ENCODE assay signal across 8 mouse cellular contexts in the genomic region with DNA sequence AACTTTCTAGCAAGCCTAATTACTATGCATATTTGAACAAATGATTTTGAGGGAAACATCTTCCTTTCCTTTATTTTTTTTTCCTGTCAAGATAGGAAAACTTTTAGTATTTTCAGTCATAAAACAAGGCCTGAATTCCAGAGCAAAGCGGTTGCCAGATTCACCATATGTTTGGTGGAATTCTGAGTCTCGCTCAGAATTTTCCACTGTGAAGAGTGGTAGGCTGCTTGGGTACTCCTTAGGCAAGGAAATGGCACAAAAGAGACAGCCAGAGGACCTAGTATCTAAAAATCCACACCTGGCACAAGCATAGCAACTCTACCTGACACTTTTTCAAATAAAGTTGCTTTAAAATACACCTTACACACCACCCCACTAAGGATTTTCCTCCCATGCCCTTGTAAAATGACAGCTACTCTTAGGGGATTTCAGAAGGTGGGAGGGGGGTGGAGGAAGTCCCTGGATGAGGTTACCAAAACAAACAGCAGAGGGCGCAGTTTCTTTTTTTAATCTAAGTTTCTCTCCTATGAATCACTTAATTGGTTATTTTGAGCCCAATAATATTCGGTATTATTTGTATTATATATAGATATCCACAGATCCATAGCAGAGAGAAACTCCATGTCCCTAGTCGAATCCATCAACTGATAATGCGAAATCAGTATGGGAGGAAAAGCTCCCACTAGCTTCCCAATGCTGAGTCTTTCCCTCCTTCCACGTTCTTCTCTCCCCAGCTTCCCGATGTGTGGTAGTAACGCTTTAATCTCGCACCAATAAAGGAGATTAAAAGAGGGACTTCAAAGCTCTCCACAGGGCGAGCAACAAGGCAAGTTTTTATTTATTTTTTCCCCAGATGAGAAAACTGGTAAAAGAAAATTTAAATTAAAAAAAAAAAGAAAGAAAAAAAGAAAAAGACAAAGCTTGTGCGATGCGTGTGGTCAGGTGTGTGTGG. TPM values are rescaled to one million over a fixed set of nuclear protein-coding genes. Genes with fewer than 3 reads are reported as not detected.
DNase-seq lines count a peak whose midpoint lies in the region; ATAC-seq lines count a peak whose summit lies in the region.

No protein-coding gene starts in this region.

- 3% methylated on average over 13 of the region's 13 CpGs for WGBS in heart, embryonic 10.5 days
- 2% methylated on average over 13 of the region's 13 CpGs for WGBS in liver, embryonic 12.5 days (ENCODE audit: insufficient replicate concordance)
- 2% methylated on average over 13 of the region's 13 CpGs for WGBS in neural tube, embryonic 13.5 days

- no peak overlapping the region for H3K9ac ChIP-seq in liver, embryonic 12.5 days
- peak overlapping the region; percentile 87 for H3K9ac ChIP-seq in neural tube, embryonic 13.5 days

- H3K27ac ChIP-seq in heart, embryonic 10.5 days, result no peak overlapping the region
- no peak overlapping the region for H3K27ac ChIP-seq in liver, embryonic 12.5 days
- peak overlapping the region; percentile 77; the same call in 1 of the 2 replicates for H3K27ac ChIP-seq in neural tube, embryonic 13.5 days (replicated peaks)

- DNase-seq in urinary bladder, postnatal 14 days (ENCODE audit: low spot score), result peak; percentile 21
- no peak for DNase-seq in urinary bladder, adult 2 months (ENCODE audit: low spot score)
- peak; percentile 53 to 82 for DNase-seq in cerebellum, postnatal 36 days
- DNase-seq in heart, embryonic 10.5 days (ENCODE audit: low spot score), result no peak
- peak; percentile 61 for DNase-seq in kidney, postnatal 10 days
- DNase-seq in natural killer cell, adult 2 months (ENCODE audit: low spot score in 2 of 2), result no peak

- ATAC-seq in liver, embryonic 12.5 days, result no peak
- peak; percentile 51; the same call in 1 of the 2 replicates for ATAC-seq in neural tube, embryonic 13.5 days (ENCODE audit: low read depth)

- H3K36me3 ChIP-seq in heart, embryonic 10.5 days, result no peaks in the 10 kb centered on the region
- no peaks in the 10 kb centered on the region for H3K36me3 ChIP-seq in liver, embryonic 12.5 days
- H3K36me3 ChIP-seq in neural tube, embryonic 13.5 days, result no peaks in the 10 kb centered on the region

- peak overlapping the region; percentile 75 for H3K4me3 ChIP-seq in heart, embryonic 10.5 days
- H3K4me3 ChIP-seq in liver, embryonic 12.5 days, result peak overlapping the region; percentile 51
- peak overlapping the region; percentile 77 for H3K4me3 ChIP-seq in neural tube, embryonic 13.5 days

- peak overlapping the region; percentile 72 for H3K4me2 ChIP-seq in liver, embryonic 12.5 days
- H3K4me2 ChIP-seq in neural tube, embryonic 13.5 days, result peak overlapping the region; percentile 98

- no peaks in the 10 kb centered on the region for H3K9me3 ChIP-seq in heart, embryonic 10.5 days
- no peaks in the 10 kb centered on the region for H3K9me3 ChIP-seq in liver, embryonic 12.5 days (replicated peaks)
- no peaks in the 10 kb centered on the region for H3K9me3 ChIP-seq in neural tube, embryonic 13.5 days

- peaks cover 21% of the 10 kb centered on the region for H3K27me3 ChIP-seq in heart, embryonic 10.5 days (ENCODE audit: insufficient read depth, poor library complexity, severe bottlenecking)
- H3K27me3 ChIP-seq in liver, embryonic 12.5 days (replicated peaks), result peaks cover 53% of the 10 kb centered on the region
- H3K27me3 ChIP-seq in neural tube, embryonic 13.5 days, result peaks cover 19% of the 10 kb centered on the region

- H3K4me1 ChIP-seq in heart, embryonic 10.5 days, result no peaks in the 10 kb centered on the region
- H3K4me1 ChIP-seq in liver, embryonic 12.5 days, result 0 out of 2 replicates have a peak, but pooled peaks cover 4% of the 10 kb centered on the region
- peaks cover 9% of the 10 kb centered on the region; the same call in 1 of the 2 replicates for H3K4me1 ChIP-seq in neural tube, embryonic 13.5 days (replicated peaks)

RNA-seq across cellular contexts. Expression of a gene that starts 2.2 kb away (rescaled TPM):
- 1.4 and 1.7 TPM in 2 replicates for polyA plus RNA-seq in urinary bladder, adult 2 months (2012; rRNA removed)
- polyA plus RNA-seq in heart, embryonic 10.5 days (2016; fragmentation: Nextera tagmentation; extraction: Ambion mirVana), result 0.43 and 1.9 TPM in 2 replicates
- 0.20 and 0.61 TPM in 2 replicates for polyA plus RNA-seq in liver, embryonic 12.5 days (2016; fragmentation: Nextera tagmentation; extraction: Ambion mirVana)
- 13.7 and 15.6 TPM in 2 replicates for polyA plus RNA-seq in neural tube, embryonic 13.5 days (2015; fragmentation: Nextera tagmentation; extraction: Ambion mirVana)

Comparison
In these comparisons a context has a peak if more than half of its experiments do, and no peak if none do; other contexts are left out.
1. DNase-seq: peak in urinary bladder, postnatal 14 days (single experiment), cerebellum, postnatal 36 days (2 of 2) and kidney, postnatal 10 days (single experiment); none in urinary bladder, adult 2 months (single experiment), heart, embryonic 10.5 days (single experiment) and natural killer cell, adult 2 months (0 of 2).
2. Peak in every context shown above with its lines, with median percentiles within 50 percentile points of each other: H3K4me3 ChIP-seq.